Comparison of ENCODE assay signal across 22 mouse cellular contexts in genomic region chr2:118305827-118306521, GRCm38 (mm10). TPM values are rescaled to one million over a fixed set of nuclear protein-coding genes. Genes with fewer than 3 reads are reported as not detected.
A peak's percentile ranks its signal among the peaks of the same experiment; 100 is the strongest.
DNase-seq lines count a peak whose midpoint lies in the region; ATAC-seq and TF ChIP-seq lines count a peak whose summit lies in the region.
"Had no signal": no experiment of that assay in that cellular context is flagged by ENCODE, and none has a peak within 500 bp of the region (broad histone marks: within the 10 kb centered on the region; RNA-seq: fewer than 3 reads in every experiment).

No protein-coding gene starts in this region.

- DNase-seq in heart, adult 11 months: peak; percentile 15
- DNase-seq in heart, postnatal 10 days: no peak
- DNase-seq in liver: peak; percentile 36
- DNase-seq in liver, embryonic 13.5 days: no peak
- DNase-seq in liver, postnatal 0 days: peak; percentile 33
- DNase-seq in adrenal gland, postnatal 14 days: no peak
- DNase-seq in gastrocnemius, adult 18-20 months (ENCODE audit: low spot score): no peak
- no peak for DNase-seq in urinary bladder, postnatal 25 days (ENCODE audit: low spot score)
- DNase-seq: adrenal gland, postnatal 25 days; B cell, adult 2 months; cerebellum, adult 11-12 months; cerebellum, postnatal 36 days; gastrocnemius, postnatal 25 days; heart, postnatal 4 days had no signal

- no peak overlapping the region for H3K4me3 ChIP-seq in liver, embryonic 13.5 days (replicated peaks)
- H3K4me3 ChIP-seq in liver, postnatal 0 days (ENCODE audit: low read depth, low read length): no peak overlapping the region
- H3K4me3 ChIP-seq: embryonic facial prominence, embryonic 13.5 days; forebrain, embryonic 12.5 days; heart, embryonic 13.5 days; hindbrain, embryonic 12.5 days had no signal

- TF ChIP-seq EP300 in liver, postnatal 0 days (IDR thresholded peaks at IDR 0.05; ENCODE audit: low read depth): no peak

- no peaks in the 10 kb centered on the region for H3K9me3 ChIP-seq in liver, embryonic 13.5 days (replicated peaks)
- H3K9me3 ChIP-seq in liver, postnatal 0 days (ENCODE audit: low read length): no peaks in the 10 kb centered on the region
- H3K9me3 ChIP-seq: embryonic facial prominence, embryonic 13.5 days; forebrain, embryonic 12.5 days; heart, embryonic 13.5 days; hindbrain, embryonic 12.5 days had no signal

- TF ChIP-seq CTCF in liver, postnatal 0 days (IDR thresholded peaks at IDR 0.05; ENCODE audit: low read depth): no peak

- WGBS in liver, embryonic 13.5 days (ENCODE audit: insufficient replicate concordance): 56% methylated on average over 7 of the region's 7 CpGs
- WGBS in liver, postnatal 0 days (ENCODE audit: insufficient replicate concordance): 54% methylated on average over 7 of the region's 7 CpGs

- no peaks in the 10 kb centered on the region for H3K4me1 ChIP-seq in liver, embryonic 13.5 days (replicated peaks)
- H3K4me1 ChIP-seq in liver, postnatal 0 days (ENCODE audit: insufficient read depth): peaks cover 11% of the 10 kb centered on the region; the same call in 1 of the 2 replicates
- H3K4me1 ChIP-seq: embryonic facial prominence, embryonic 13.5 days; forebrain, embryonic 12.5 days; heart, embryonic 13.5 days; hindbrain, embryonic 12.5 days had no signal

- no peaks in the 10 kb centered on the region for H3K36me3 ChIP-seq in liver, embryonic 13.5 days
- H3K36me3 ChIP-seq in liver, postnatal 0 days (replicated peaks; ENCODE audit: insufficient read depth, low read length): no peaks in the 10 kb centered on the region
- H3K36me3 ChIP-seq: embryonic facial prominence, embryonic 13.5 days; forebrain, embryonic 12.5 days; heart, embryonic 13.5 days; hindbrain, embryonic 12.5 days had no signal

- intact Hi-C loops in heart, postnatal 10 days (cut with DNase I): no loop called here

- peak overlapping the region; percentile 72 for H3K27ac ChIP-seq in liver, embryonic 13.5 days
- H3K27ac ChIP-seq in liver, postnatal 0 days (ENCODE audit: low read depth): peak overlapping the region; percentile 62
- H3K27ac ChIP-seq: embryonic facial prominence, embryonic 13.5 days; forebrain, embryonic 12.5 days; heart, embryonic 13.5 days; hindbrain, embryonic 12.5 days had no signal

- no peak overlapping the region for H3K4me2 ChIP-seq in liver, embryonic 13.5 days
- H3K4me2 ChIP-seq in liver, postnatal 0 days (ENCODE audit: low read depth, low read length): no peak overlapping the region
- H3K4me2 ChIP-seq: embryonic facial prominence, embryonic 13.5 days; forebrain, embryonic 12.5 days; heart, embryonic 13.5 days; hindbrain, embryonic 12.5 days had no signal

- H3K27me3 ChIP-seq in liver, embryonic 13.5 days: no peaks in the 10 kb centered on the region
- H3K27me3 ChIP-seq in liver, postnatal 0 days (ENCODE audit: insufficient read depth, low read length): no peaks in the 10 kb centered on the region
- H3K27me3 ChIP-seq: embryonic facial prominence, embryonic 13.5 days; forebrain, embryonic 12.5 days; hindbrain, embryonic 12.5 days had no signal

- H3K9ac ChIP-seq in liver, embryonic 13.5 days: no peak overlapping the region
- H3K9ac ChIP-seq in liver, postnatal 0 days (replicated peaks): no peak overlapping the region
- H3K9ac ChIP-seq: embryonic facial prominence, embryonic 13.5 days; forebrain, embryonic 12.5 days; heart, embryonic 13.5 days; hindbrain, embryonic 12.5 days had no signal

- peak; percentile 71 for ATAC-seq in liver, embryonic 13.5 days (ENCODE audit: low read depth)
- ATAC-seq in liver, postnatal 0 days: peak; percentile 75
- ATAC-seq: forebrain, embryonic 16.5 days; hindbrain, embryonic 16.5 days had no signal

RNA-seq across cellular contexts. Expression of gene Fsip1, which starts 49.2 kb away (rescaled TPM):
- total RNA-seq in heart, postnatal 10 days (2021): not detected
- 0.13 and 0.16 TPM in 2 replicates for polyA plus RNA-seq in liver, embryonic 13.5 days (2015; fragmentation: Nextera tagmentation; extraction: Ambion mirVana)
- 0.11 and 0.21 TPM in 2 replicates for polyA plus RNA-seq in liver, postnatal 0 days (2015; fragmentation: Nextera tagmentation; extraction: Ambion mirVana)
- 0.34 and 0.52 TPM in 2 replicates for total RNA-seq in adrenal gland, postnatal 14 days (2021)
- not detected for total RNA-seq in gastrocnemius, adult 18-20 months (2021)
- total RNA-seq: gastrocnemius, postnatal 25 days; granulocyte monocyte progenitor cell, adult 5-6 weeks; MEL had no signal
- polyA plus RNA-seq: heart, embryonic 13.5 days had no signal

Comparison
In these comparisons a context has a peak if more than half of its experiments do, and no peak if none do; other contexts are left out.
1. DNase-seq: peak in heart, adult 11 months (single experiment), liver (single experiment) and liver, postnatal 0 days (single experiment); none in heart, postnatal 10 days (0 of 2), liver, embryonic 13.5 days (single experiment), adrenal gland, postnatal 14 days (single experiment), gastrocnemius, adult 18-20 months (single experiment) and urinary bladder, postnatal 25 days (single experiment).